Mouse (Mus musculus) hindbrain, embryonic 14.5 days (tissue): ENCODE measurements around the gene Zfp408. TPM values are rescaled to one million over a fixed set of nuclear protein-coding genes. Genes with fewer than 3 reads are reported as not detected.

Experiments
- ATAC-seq: fragments of 200-750 bp; cut with Nextera tagmentation; 2 replicates; pipeline ENCODE4 v1.8.0; 2017; ENCODE audit warnings: moderate number of reproducible peaks, mild to moderate bottlenecking, moderate TSS enrichment, moderate library complexity; ENCODE audit not compliant: low FRiP score
- DNase-seq: peaks from one replicate; pipeline ENCODE4 v3.0.0-alpha.2; 2015; ENCODE audit warnings: low spot score
- H3K27ac ChIP-seq: fragments of 300-500 bp; sonication (generic); 2 replicates; pipeline ENCODE4 v1.5.1; 2014; ENCODE audit warnings: mild to moderate bottlenecking, moderate library complexity
- H3K27me3 ChIP-seq: fragments of 300-500 bp; sonication (generic); 2 replicates; pipeline ENCODE4 v1.6.1; 2014; ENCODE audit warnings: mild to moderate bottlenecking, low read length, mixed read lengths; ENCODE audit not compliant: control insufficient read depth, insufficient read depth
- H3K36me3 ChIP-seq: fragments of 300-500 bp; sonication (generic); replicated peaks from 2 replicates; pipeline ENCODE4 v1.6.1; 2014; ENCODE audit not compliant: control insufficient read depth, insufficient read depth
- H3K4me1 ChIP-seq: fragments of 300-500 bp; sonication (generic); replicated peaks from 2 replicates; pipeline ENCODE4 v1.6.1; 2014; ENCODE audit warnings: antibody characterized with exemption, low read length, mixed read lengths; ENCODE audit not compliant: control insufficient read depth, insufficient read depth
- H3K4me2 ChIP-seq: fragments of 300-500 bp; sonication (generic); replicated peaks from 2 replicates; pipeline ENCODE4 v1.6.1; 2014; ENCODE audit warnings: mild to moderate bottlenecking, moderate library complexity
- H3K4me3 ChIP-seq: fragments of 300-500 bp; sonication (generic); replicated peaks from 2 replicates; pipeline ENCODE4 v1.5.1; 2014; ENCODE audit warnings: mild to moderate bottlenecking, low read length
- H3K9ac ChIP-seq: fragments of 300-500 bp; sonication (generic); 2 replicates; pipeline ENCODE4 v1.6.1; 2014
- H3K9me3 ChIP-seq: fragments of 300-500 bp; sonication (generic); 2 replicates; pipeline ENCODE4 v1.6.1; 2016; ENCODE audit warnings: low read length; ENCODE audit not compliant: control insufficient read depth
- WGBS: fragments of 180-500 bp; shearing (Covaris S2); extraction: QIAGEN DNeasy Blood & Tissue Kit; methylation state at CpG from one replicate; pipeline ENCODE4 v1.1.7; 2014; 5-methylcytosine and 5-hydroxymethylcytosine counted together
- polyA plus RNA-seq: library from polyadenylated mRNA; unstranded; fragments of >200 nt; fragmentation: Nextera tagmentation; extraction: Ambion mirVana; gene quantifications from 2 replicates; pipeline ENCODE4 v1.2.1, GENCODE M21; 2014

The Zfp408 gene
- polyA plus RNA-seq: 4.8 and 8.5 TPM in 2 replicates

DNA sequence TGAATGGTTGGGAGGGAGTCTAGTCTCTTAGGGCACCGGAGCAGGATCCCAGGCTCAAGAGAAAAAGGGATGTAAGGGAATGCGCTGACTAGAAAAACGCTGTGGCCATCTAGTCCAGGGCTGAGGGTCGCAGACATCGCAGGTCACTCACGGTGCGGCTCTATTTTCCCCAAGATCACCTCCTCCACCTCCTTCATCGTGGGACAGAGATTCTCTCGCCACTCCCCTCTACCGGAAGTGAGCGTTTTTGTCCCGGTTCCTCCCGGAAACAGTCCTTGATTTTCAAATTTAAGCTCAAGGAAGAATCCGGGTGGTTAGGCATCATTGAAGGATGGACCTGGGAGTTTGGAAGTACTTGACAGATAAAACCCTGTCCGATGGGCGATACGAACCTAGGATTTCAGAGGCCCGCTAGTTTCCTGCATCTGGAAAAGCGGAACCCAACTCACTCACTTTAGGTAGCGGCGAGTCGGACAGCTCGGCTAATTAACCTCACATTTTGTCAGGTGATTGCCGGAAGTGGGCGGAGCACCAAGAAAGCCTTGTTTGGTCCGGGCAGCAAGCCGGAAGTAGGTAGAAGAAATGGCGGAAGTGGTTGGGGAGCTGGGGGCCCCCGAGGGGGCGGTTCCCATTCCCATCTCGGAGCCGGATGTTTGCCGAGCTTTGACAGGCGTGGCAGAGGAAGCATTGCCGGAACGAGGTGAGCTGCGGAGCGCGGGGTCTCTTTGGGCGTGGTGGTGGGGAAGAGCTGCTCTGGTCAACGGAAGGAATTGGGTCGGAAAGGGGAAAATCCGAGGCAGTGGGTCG, at the start of gene Zfp408, which contains the start of gene Arhgap1:
TSS of gene Zfp408 (minus strand) at position 239 of the 807 bp plus-strand sequence.
TSS of gene Arhgap1 (plus strand) at position 308 of the 807 bp plus-strand sequence.
- Histone ChIP-seq H3K27me3 (no peaks in the 10 kb centered on the region), H3K9me3 (no peaks in the 10 kb centered on the region), H3K27ac (peak within 1 kb of the TSS; percentile 81), H3K4me3 (peak within 1 kb of the TSS; percentile 66), H3K9ac (peak within 1 kb of the TSS; percentile 71), H3K4me2 (peak within 1 kb of the TSS; percentile 83), H3K36me3 (peaks cover 49% of the 10 kb centered on the region), H3K4me1 (peaks cover 23% of the 10 kb centered on the region)
- under 1% methylated on average over 44 of the region's 44 CpGs for WGBS
- ATAC-seq (peak; percentile 94), DNase-seq (peak; percentile 98)

DNA sequence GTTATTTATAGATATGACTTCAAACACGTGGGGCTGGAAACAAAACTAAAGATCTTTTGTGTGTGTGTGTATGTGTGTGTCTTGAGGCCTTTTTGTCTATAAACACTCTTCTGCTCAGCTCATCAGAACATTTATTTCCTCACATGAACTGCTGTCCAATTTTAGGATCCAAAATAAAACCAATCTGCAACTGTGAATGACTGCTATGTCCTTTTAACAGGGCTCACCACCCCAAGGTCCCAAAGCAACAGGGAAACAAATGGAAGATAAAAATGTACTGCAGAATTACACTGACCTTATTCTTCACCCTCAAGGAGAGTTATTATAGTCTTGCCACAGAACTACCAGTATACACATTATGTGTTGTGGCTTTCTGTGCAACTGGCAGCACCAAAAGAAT, 49.6 kb upstream of the Zfp408 start:
- Histone ChIP-seq H3K4me1 (no peaks in the 10 kb centered on the region), H3K4me2 (no peak overlapping the region), H3K9me3 (no peaks in the 10 kb centered on the region), H3K9ac (no peak overlapping the region), H3K36me3 (peaks cover 14% of the 10 kb centered on the region), H3K27ac (no peak overlapping the region), H3K4me3 (no peak overlapping the region), H3K27me3 (no peaks in the 10 kb centered on the region)
- 77% methylated on average over 1 of the region's 1 CpGs for WGBS
- no peak for ATAC-seq
- DNase-seq: no peak

DNA sequence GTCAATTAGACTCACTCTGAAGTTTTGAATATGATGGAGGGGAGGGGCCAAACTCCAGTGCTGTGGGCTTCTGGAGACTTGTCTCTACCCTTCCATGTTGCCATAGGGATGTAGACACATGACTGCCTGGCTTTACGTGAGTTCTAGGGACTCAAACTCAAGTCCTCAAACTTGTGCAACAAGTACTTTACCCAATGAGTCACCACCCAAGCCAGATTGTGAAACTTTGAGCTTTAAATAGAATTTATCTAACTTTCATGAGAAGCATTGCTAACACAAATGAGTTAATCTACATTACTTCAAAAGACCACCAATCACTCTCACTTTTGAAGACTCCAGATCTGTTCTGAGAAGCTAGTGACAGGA, 46.6 kb upstream of the Zfp408 start:
- H3K9ac ChIP-seq: no peak overlapping the region
- H3K4me3 ChIP-seq: no peak overlapping the region
- DNase-seq: no peak
- no peak overlapping the region for H3K27ac ChIP-seq
- ATAC-seq: no peak
- no peak overlapping the region for H3K4me2 ChIP-seq
- H3K4me1 ChIP-seq: no peaks in the 10 kb centered on the region
- no peaks in the 10 kb centered on the region for H3K9me3 ChIP-seq
- WGBS: 90% methylated on average over 1 of the region's 1 CpGs
- H3K27me3 ChIP-seq: no peaks in the 10 kb centered on the region
- H3K36me3 ChIP-seq: peaks cover 33% of the 10 kb centered on the region

DNA sequence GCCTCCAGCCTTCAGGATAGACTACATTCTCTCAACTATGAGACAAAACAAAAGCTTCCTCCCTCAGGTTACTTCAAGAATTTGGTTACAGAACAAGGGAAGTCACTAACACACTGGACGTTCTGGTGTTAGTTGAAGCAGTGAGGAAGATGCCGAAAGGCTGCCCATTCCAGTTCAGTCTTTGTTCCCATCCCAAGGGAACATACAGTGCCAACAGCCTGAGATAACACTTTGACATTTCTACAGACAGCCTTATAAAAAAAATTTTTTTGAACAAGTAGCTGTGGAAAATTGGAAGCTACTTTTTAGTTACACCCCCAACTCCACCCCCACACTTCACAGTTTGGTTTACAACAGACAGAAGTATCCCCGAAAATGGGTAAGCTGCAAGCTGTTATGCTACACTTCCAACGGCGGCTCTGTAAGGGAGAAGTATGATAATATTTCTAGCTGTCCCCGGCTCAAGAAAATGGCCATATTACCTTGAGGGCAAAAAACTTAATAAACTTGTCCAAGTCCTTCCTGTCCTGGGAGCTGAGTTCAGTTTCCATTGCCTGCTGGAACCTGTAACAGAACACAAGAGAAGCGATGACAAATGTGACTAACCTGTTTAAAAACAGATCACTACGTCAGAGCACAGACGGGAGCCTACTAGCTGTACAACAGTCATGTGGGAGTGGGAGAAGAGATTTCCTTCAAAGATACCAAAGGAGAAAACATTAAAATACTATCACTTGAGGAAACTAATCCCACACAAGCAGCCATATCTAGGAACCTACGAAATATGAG, 46.0 kb upstream of the Zfp408 start:
- Histone ChIP-seq H3K4me2 (no peak overlapping the region), H3K27ac (no peak overlapping the region), H3K9ac (no peak overlapping the region), H3K27me3 (no peaks in the 10 kb centered on the region), H3K4me3 (no peak overlapping the region), H3K9me3 (no peaks in the 10 kb centered on the region), H3K4me1 (no peaks in the 10 kb centered on the region), H3K36me3 (peaks cover 39% of the 10 kb centered on the region)
- DNase-seq: no peak
- ATAC-seq: no peak
- WGBS: 93% methylated on average over 10 of the region's 10 CpGs

DNA sequence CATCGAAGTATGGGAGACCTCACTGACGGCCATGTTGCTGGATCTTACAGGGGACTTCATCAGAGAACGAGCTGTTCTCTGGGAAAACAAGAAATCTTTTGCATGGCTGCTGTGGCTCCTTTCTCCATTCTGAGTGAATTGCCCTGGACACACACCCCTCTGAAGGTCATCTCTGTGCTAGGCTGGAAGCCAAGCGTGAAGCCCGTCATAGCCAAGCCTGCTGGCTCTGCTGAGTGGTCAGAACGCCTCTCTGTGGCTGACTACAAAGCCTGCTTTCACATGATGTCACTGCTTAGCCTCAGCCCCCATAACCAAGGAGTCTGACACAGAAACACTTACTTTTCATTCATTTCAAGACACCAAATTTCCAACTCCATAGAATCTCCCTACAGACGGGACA, 39.9 kb upstream of the Zfp408 start:
- DNase-seq (no peak), ATAC-seq (no peak)
- H3K27ac ChIP-seq: no peak overlapping the region
- H3K4me2 ChIP-seq: no peak overlapping the region
- WGBS: 85% methylated on average over 7 of the region's 7 CpGs
- no peaks in the 10 kb centered on the region for H3K27me3 ChIP-seq
- no peak overlapping the region for H3K4me3 ChIP-seq
- no peaks in the 10 kb centered on the region for H3K9me3 ChIP-seq
- no peaks in the 10 kb centered on the region for H3K4me1 ChIP-seq
- peaks cover 83% of the 10 kb centered on the region for H3K36me3 ChIP-seq
- no peak overlapping the region for H3K9ac ChIP-seq

DNA sequence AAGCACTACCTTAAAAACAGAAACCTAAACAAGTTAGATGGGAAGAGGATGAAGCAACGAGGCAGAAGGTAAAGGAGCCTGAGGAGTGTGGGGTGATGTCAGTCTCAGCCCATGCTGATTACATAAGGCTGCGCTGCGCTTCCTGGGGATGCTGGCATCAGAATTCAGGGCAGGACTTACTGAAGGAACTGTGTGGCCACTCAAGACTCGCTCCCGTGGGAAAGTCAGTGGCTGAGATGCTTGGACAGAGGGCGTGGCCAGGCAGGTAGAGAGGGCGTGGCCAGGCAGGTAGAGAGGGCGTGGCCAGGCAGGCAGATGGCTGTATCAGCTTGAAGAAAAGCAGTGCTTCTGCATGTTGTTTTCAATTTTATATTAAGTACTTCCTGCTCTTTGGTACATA, 34.3 kb upstream of the Zfp408 start:
- ATAC-seq (no peak), DNase-seq (no peak)
- H3K9ac ChIP-seq: no peak overlapping the region
- H3K4me1 ChIP-seq: no peaks in the 10 kb centered on the region
- peaks cover 90% of the 10 kb centered on the region for H3K36me3 ChIP-seq
- WGBS: 81% methylated on average over 8 of the region's 8 CpGs
- no peak overlapping the region for H3K4me2 ChIP-seq
- no peak overlapping the region for H3K27ac ChIP-seq
- no peaks in the 10 kb centered on the region for H3K9me3 ChIP-seq
- no peaks in the 10 kb centered on the region for H3K27me3 ChIP-seq
- no peak overlapping the region for H3K4me3 ChIP-seq

DNA sequence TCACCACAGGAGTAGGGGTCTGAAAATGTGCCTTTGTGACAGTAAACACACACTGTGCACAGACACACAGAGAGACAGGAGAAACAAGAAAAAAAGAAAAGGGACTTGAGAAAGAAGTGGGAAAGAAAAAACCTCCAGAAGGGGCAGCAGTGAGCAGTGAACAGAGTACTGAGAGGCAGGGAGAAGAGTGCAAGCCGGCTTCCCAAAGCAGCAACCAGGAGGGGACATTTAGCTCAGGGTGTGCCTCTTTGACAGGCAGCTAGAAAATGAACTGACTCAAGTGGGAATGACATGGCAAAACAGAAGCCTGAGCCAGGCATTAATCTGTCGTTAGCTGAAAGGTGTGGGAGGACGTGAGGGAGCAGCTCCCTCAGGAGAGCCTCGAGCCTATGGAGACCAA, 33.3 kb upstream of the Zfp408 start:
- no peak overlapping the region for H3K27ac ChIP-seq
- H3K27me3 ChIP-seq: no peaks in the 10 kb centered on the region
- H3K36me3 ChIP-seq: peaks cover 92% of the 10 kb centered on the region
- H3K4me2 ChIP-seq: no peak overlapping the region
- no peak overlapping the region for H3K4me3 ChIP-seq
- ATAC-seq (no peak), DNase-seq (peak; percentile 38)
- WGBS: 57% methylated on average over 4 of the region's 4 CpGs
- H3K4me1 ChIP-seq: no peaks in the 10 kb centered on the region
- no peaks in the 10 kb centered on the region for H3K9me3 ChIP-seq
- no peak overlapping the region for H3K9ac ChIP-seq

DNA sequence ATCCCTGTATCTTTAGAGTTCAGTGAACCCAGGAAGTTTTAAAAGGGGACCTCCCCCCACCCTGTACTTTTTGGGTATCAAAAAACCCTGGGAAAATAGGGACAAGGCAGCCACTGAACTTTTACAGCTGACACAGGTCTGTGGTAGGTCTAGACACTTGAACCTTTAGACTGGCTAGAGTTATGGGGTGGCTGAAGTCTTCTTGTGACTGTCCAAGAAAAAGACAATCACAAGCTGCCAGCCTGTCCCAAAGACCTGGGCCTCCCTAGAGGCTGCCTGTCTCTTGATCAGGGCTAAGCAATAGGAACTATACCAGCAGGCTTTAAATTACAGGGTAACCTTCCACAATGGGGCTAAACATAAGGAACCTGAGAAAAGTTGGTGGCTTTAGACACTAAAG, 27.4 kb upstream of the Zfp408 start:
- Histone ChIP-seq H3K36me3 (peaks cover 98% of the 10 kb centered on the region), H3K4me3 (no peak overlapping the region), H3K4me1 (no peaks in the 10 kb centered on the region), H3K4me2 (no peak overlapping the region), H3K9me3 (no peaks in the 10 kb centered on the region), H3K27ac (no peak overlapping the region), H3K27me3 (no peaks in the 10 kb centered on the region), H3K9ac (no peak overlapping the region)
- DNase-seq (no peak), ATAC-seq (no peak)

DNA sequence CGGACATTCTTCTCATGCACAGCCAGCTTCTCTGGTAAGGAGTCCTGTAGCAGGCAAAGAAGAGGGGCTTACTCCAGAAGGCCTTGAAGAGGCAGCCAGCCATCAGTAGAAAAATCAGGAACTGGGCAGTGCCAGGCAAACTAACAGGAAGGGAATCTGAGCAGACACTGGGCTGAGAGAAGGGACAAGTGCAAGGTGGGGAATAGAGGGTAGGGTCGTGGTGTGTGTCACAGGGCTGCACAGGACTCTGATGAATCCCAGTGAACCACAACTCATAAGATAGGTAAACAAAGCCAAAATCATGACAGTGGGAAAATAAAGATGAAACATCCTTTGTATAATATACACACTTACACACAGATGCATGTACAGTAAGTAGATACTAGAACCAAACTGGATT, 26.8 kb upstream of the Zfp408 start:
- no peaks in the 10 kb centered on the region for H3K4me1 ChIP-seq
- no peak overlapping the region for H3K9ac ChIP-seq
- H3K27me3 ChIP-seq: no peaks in the 10 kb centered on the region
- H3K27ac ChIP-seq: no peak overlapping the region
- WGBS: 92% methylated on average over 2 of the region's 2 CpGs
- H3K4me3 ChIP-seq: no peak overlapping the region
- H3K9me3 ChIP-seq: no peaks in the 10 kb centered on the region
- no peak for DNase-seq
- H3K4me2 ChIP-seq: no peak overlapping the region
- H3K36me3 ChIP-seq: peaks cover 98% of the 10 kb centered on the region
- no peak for ATAC-seq
